Mouse (Mus musculus): Measurements from ENCODE around the gene Mical2.

Mical2 gene

GRCm38 (mm10) chr7:112225615-112226262 is at the start of gene Mical2:
Mical2 (plus strand) TSS chr7:112225856.
- peak; percentile 97 for DNase-seq

DNA sequence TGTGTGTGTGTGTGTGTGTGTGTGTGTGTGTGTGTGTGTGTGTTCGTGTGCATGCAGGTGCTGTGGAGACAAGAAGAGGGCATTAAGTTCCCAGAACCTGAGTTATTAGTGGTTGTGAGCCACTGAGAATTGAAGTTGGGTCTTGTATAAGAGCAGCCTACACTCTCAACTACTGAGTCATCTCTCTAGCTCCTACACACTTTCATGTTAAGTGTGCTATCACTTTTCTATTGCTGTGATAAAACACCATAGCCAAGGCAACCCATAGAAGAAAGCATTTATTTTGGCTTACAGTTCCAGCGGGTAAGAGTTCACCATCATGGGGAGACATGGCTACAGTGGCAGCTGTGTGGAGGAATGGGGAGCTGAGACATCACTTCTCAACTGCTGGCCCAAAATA is 49.0 kb upstream of the Mical2 start:
- no peak for DNase-seq

- peak; percentile 92 for DNase-seq
These were observed 45.4 kb upstream of the Mical2 start for GRCm38 (mm10) chr7:112180235-112180705.

DNA sequence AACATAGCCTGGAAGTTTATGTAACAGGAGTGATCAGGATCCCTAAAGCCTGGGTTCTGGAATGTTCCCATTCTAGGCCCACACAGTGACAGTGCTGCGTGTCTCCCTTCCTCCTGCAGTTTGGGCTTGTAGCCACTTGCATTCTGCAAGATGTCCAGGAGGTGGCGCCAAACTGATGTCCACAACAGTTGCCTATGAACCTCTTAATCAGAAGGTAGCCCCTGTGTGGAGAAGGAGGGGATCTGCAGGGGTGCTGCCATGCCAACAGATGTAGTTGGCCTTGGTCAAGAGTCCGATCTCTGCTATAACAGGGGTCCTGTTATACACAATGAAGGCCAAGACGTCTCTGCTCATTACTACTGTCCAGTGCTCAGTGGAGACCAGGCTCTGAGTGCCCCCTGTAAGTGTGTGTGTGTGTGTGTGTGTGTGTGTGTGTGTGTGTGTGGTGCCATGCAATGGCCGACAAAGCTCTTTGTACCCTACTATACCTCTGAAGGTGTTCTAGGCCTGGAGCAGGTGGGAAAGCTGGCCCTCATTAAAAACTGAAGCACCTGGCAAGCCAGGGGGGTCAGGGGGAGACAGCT is 42.3 kb upstream of the Mical2 start:
- peak; percentile 94 for DNase-seq

GRCm38 (mm10) chr7:112184519-112185225 is 41.0 kb upstream of the Mical2 start:
- peak; percentile 61 for DNase-seq

- DNase-seq = peak; percentile 60
These were observed 40.4 kb upstream of the Mical2 start for GRCm38 (mm10) chr7:112185226-112185745.

DNA sequence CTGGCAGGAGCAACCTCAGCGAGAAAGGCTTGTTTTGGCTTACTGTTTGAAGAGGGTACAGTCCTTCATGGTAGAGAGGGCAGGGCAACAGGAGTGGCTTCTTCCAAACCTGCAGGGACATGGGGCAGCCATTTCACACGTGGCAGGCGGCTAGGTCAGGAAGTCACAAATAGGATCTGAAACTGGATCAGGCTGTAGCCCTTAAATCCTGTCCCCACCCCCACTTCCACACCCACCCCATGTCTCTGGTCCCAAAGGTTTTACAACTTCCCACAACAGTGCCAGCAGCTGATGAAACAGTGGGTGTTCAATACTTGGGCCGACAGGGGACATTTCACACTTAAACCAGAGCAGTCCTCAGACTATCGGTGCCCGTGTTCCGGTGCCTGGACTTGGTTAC is 38.8 kb upstream of the Mical2 start:
- no peak for DNase-seq

DNA sequence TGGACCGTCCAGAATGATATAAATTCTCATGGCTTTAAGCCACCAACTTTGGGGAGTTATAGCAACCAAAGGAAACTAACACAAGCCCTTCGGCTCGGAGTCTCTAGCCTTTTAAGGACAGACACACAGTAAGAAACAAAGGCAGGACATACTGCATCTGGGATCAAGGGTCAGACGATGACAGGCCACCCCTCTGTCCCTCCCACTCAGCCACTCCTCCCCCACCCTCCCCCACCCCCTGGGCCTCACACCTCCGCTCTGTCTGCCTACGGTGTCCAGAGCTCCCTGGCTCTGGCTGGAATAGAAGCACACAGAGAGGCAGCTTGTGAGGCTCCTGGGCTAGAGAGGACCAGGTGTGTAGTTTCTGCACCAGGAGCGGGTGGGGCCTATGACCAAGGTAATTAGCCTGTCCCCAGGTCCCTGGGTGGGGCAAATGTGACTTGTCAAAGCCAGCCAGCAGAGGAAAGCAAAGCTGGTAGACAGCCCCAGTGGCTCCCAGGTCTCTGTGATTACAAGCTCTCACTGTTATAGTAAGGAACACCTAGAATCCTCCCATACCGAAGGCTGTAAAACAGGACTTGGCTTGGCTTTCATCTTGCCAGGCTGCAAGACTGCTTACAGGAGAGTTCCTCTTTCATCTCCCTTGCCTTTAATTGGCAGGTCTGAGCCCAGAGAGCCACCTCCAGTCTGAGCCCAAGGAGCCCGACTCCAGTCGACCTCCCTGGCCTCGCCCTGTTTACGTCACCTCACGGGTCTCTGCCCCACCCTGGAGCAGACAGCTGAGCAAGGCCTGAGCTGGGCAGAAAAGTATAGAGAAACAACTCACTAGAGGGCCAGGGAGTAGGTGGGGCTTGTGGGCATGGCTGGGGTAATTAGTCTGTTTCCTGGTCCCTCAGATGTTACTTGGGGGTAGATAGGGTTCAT is 37.9 kb upstream of the Mical2 start:
- no peak for DNase-seq

DNA sequence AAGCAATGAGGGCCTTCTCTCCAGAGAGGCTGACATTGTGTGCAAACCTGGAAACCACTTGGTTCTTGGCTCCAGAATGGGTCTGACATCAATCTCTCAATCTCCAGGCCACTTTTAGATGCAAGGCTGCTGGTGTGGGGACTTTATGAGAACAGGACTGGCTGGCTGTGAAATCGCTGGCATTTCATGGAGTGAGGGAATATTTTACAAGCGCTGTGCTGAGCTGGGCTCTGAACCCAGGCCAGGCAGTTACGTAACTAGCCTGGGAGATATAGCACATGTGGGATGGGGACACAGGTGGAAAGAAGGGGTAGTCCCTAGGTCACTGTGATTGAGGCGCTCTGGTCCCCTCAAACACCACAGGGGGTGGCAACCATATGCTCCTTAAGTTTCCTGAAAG is 33.4 kb upstream of the Mical2 start:
- DNase-seq = no peak

GRCm38 (mm10) chr7:112192778-112193177 is 32.9 kb upstream of the Mical2 start:
- no peak for DNase-seq

DNA sequence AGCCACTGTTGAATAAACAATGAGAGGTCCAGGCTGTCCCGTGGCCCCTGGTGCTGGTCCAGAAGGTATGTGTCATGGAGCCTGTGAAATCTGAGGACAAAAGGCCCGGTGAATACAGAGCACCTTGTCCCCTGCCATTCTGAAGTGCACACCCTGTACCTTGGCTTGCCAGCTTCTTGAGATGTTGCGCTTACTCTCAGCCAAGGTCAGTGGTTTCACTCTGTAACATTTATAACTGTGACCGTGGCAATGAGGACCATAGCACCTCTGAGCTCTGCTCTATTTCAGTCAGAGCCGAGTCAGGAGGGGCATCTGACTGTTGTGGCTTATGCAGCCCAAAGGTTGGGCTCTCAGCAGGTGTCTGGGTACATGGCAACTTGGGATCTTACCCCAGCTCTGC is 31.4 kb upstream of the Mical2 start:
- no peak for DNase-seq

- no peak for DNase-seq
These were observed 28.2 kb upstream of the Mical2 start for GRCm38 (mm10) chr7:112197461-112197860.

- no peak for DNase-seq
These were observed 26.3 kb upstream of the Mical2 start for GRCm38 (mm10) chr7:112199343-112199742.

DNA sequence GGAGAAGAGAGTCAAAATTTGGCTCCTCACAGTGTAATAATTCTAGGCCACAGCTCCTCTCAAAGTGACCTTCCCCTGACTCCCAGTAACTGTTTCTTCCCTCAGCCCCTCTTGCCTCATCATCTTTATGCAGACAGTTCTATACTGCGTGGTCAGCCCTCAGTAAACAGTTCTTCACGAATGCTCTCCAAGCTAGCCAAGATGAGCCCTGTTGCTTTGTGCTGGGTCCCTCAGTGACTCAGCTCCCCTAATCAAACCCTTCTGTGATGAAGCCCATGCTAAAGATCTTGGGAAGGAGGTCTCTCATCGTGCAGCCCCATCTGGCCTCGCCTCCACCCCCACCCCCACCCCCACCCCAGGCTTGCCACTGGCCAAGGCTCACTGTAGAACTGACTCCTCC is 24.9 kb upstream of the Mical2 start:
- no peak for DNase-seq

DNA sequence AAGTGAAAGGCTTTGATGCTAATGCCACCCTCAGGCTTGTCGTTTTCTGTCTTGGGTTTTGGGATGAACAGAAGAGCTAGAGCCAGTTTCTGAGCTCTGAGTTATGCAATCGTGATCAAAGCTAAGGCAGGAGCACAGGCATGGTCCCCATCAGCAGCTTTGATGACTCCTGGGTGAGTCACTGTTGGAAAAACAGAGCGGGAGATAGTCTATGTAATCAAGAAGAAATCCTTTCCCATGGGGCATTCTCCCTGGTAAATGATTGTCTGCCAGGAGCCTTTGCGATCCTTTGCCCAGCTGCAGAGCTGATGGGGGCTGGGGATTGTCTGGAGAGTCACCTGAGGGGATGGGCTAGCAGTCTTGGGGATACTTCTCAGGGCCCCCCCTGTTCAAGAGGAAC is 23.5 kb upstream of the Mical2 start:
- no peak for DNase-seq

GRCm38 (mm10) chr7:112202843-112203242 is 22.8 kb upstream of the Mical2 start:
- DNase-seq = no peak

DNA sequence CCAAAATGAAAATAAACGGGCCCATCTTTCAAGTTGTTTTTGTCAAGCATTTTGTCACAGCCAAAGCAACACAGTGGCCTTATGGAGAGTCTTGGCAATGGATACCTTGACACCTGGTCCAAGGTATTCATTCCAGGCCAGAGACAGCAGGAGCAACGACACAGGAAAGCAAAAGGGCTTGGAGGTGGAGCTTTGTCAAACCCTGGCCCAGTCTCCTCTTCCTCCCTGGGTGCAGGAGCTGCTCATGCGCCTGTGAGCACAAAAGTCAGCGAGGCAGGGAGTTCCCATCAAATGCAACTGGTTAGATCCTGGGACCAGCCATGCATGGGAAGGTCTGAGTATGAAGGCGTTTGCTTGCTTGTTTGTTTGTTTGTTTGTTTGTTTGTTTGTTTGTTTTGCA is 21.7 kb upstream of the Mical2 start:
- no peak for DNase-seq

DNA sequence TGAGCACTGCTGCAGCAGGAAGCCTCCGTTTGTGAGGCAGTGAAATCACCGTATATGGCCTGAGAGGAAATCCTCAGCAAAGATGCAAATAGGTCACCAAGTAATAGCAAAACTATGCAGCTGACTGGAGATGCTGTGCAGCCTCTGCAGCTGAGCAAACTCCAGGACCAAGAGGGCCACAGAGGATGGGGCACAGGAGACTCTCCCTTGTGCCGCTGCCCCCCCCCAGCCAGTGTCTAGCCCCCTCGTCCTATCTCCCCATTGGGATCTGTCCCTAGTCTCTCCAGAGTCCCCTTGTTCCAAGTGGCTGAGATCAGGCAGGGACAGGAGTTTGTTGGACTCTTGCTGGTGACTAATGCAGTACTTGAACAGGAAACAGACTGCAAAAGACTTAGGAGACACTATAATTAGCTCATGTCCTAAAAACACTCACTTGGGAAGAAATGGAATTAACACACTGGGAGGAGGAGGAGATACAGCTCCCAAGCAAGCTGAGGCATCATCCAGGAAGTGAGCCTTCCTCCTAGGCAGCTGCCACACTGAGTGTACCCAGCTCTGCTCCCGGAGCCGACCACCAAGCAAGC is 21.2 kb upstream of the Mical2 start:
- no peak for DNase-seq

- DNase-seq = no peak
These were observed 20.1 kb upstream of the Mical2 start for GRCm38 (mm10) chr7:112205513-112205912.

GRCm38 (mm10) chr7:112207717-112208116 is 17.9 kb upstream of the Mical2 start:
- no peak for DNase-seq

DNA sequence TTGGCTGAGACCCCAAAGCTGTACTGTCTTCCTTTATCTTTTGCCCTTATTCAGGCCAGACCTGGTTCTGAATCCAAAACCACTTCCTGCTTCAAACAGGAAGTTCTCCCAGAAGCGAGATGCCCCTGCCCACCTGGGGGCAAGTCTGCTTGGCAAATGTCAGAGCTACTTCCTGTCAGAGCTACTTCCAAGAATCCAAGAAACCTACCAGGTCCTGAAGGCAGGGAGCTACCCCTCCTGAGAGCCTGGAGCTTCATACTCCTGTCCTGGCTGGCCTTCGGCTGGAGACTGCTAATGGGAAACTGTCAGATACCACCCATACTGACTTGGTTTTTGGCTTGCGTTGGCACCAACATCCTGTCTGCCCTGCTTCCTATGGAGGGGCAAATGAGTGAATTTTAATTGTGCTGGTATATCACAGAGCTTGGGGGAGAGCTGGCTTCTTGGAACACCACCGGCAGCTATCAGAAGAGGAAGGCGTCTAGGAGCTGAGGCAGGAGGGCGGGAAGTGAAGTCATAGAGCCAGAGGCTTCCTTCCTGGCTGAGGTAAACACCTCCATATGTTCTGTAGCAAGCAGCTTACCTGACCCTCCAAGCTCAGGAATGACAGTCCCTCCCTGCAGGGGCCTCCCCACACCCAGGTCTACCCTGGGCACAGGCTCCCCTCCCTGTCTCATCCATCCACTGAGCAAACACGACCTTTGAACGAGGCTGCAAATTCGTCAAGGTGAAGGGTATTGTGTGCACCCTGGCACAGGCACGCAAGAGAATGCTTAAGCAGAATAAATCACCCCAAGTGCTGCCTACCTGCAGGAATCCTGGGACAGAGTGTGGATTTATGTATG is 17.1 kb upstream of the Mical2 start:
- no peak for DNase-seq

GRCm38 (mm10) chr7:112209621-112210020 is 16.0 kb upstream of the Mical2 start:
- DNase-seq = no peak
